ENCODE assay signal across 8 mouse cellular contexts in genomic region chr3:79575576-79576467, GRCm38 (mm10). TPM values are rescaled to one million over a fixed set of nuclear protein-coding genes. Genes with fewer than 3 reads are reported as not detected.
DNase-seq lines count a peak whose midpoint lies in the region; ATAC-seq and TF ChIP-seq lines count a peak whose summit lies in the region.

No protein-coding gene starts in this region.

- H3K4me1 ChIP-seq in liver, embryonic 12.5 days, result peaks cover 78% of the 10 kb centered on the region
- H3K4me1 ChIP-seq in liver, postnatal 0 days (ENCODE audit: insufficient read depth), result peaks cover 14% of the 10 kb centered on the region
- H3K4me1 ChIP-seq in forebrain, embryonic 14.5 days (ENCODE audit: control insufficient read depth, insufficient read depth, low read length), result no peaks in the 10 kb centered on the region; the same call in 1 of the 2 replicates
- H3K4me1 ChIP-seq in midbrain, postnatal 0 days (ENCODE audit: insufficient read depth, low read length), result no peaks in the 10 kb centered on the region
- no peaks in the 10 kb centered on the region for H3K4me1 ChIP-seq in thymus, adult 2 months (replicated peaks; ENCODE audit: control insufficient read depth, insufficient read depth, low read length)

- H3K36me3 ChIP-seq in liver, embryonic 12.5 days, result no peaks in the 10 kb centered on the region
- H3K36me3 ChIP-seq in liver, postnatal 0 days (replicated peaks; ENCODE audit: insufficient read depth, low read length), result no peaks in the 10 kb centered on the region
- H3K36me3 ChIP-seq in forebrain, embryonic 14.5 days (ENCODE audit: control insufficient read depth, insufficient read depth, low read length), result no peaks in the 10 kb centered on the region
- no peaks in the 10 kb centered on the region for H3K36me3 ChIP-seq in midbrain, postnatal 0 days (ENCODE audit: insufficient read depth, low read length)
- no peaks in the 10 kb centered on the region for H3K36me3 ChIP-seq in thymus, adult 2 months (ENCODE audit: control insufficient read depth, insufficient read depth, low read length)

- no peaks in the 10 kb centered on the region for H3K9me3 ChIP-seq in liver, embryonic 12.5 days (replicated peaks)
- no peaks in the 10 kb centered on the region for H3K9me3 ChIP-seq in liver, postnatal 0 days (ENCODE audit: low read length)
- H3K9me3 ChIP-seq in forebrain, embryonic 14.5 days (replicated peaks; ENCODE audit: control insufficient read depth, low read length), result no peaks in the 10 kb centered on the region
- H3K9me3 ChIP-seq in midbrain, postnatal 0 days (ENCODE audit: low read length), result no peaks in the 10 kb centered on the region

- H3K4me2 ChIP-seq in liver, embryonic 12.5 days, result peak overlapping the region; percentile 24; the same call in 1 of the 2 replicates
- H3K4me2 ChIP-seq in liver, postnatal 0 days (ENCODE audit: low read depth, low read length), result no peak overlapping the region
- no peak overlapping the region for H3K4me2 ChIP-seq in forebrain, embryonic 14.5 days (ENCODE audit: low read length)
- H3K4me2 ChIP-seq in midbrain, postnatal 0 days (ENCODE audit: low read depth, low read length, poor library complexity, severe bottlenecking), result peak overlapping the region; percentile 20

- no peaks in the 10 kb centered on the region for H3K27me3 ChIP-seq in liver, embryonic 12.5 days (replicated peaks)
- H3K27me3 ChIP-seq in liver, postnatal 0 days (ENCODE audit: insufficient read depth, low read length), result no peaks in the 10 kb centered on the region
- H3K27me3 ChIP-seq in forebrain, embryonic 14.5 days (replicated peaks; ENCODE audit: control insufficient read depth, insufficient read depth, low read length), result no peaks in the 10 kb centered on the region
- H3K27me3 ChIP-seq in midbrain, postnatal 0 days (ENCODE audit: insufficient read depth, low read length), result no peaks in the 10 kb centered on the region
- no peaks in the 10 kb centered on the region for H3K27me3 ChIP-seq in thymus, adult 2 months (ENCODE audit: control insufficient read depth, insufficient read depth, low read length)

- no peak overlapping the region for H3K4me3 ChIP-seq in liver, embryonic 12.5 days
- H3K4me3 ChIP-seq in liver, postnatal 0 days (ENCODE audit: low read depth, low read length), result no peak overlapping the region
- no peak overlapping the region for H3K4me3 ChIP-seq in forebrain, embryonic 14.5 days (ENCODE audit: low read depth, low read length)
- no peak overlapping the region for H3K4me3 ChIP-seq in midbrain, postnatal 0 days (ENCODE audit: low read depth, low read length)
- no peak overlapping the region for H3K4me3 ChIP-seq in thymus, adult 2 months (ENCODE audit: control insufficient read depth, insufficient read depth, low read length)

- TF ChIP-seq POLR2A in thymus, adult 2 months (IDR thresholded peaks at IDR 0.05; ENCODE audit: control insufficient read depth, extremely low read depth, insufficient read depth, low read length, poor library complexity), result no peak

- ATAC-seq in liver, embryonic 12.5 days, result no peak
- ATAC-seq in liver, postnatal 0 days, result no peak
- ATAC-seq in forebrain, embryonic 14.5 days, result peak; percentile 82
- ATAC-seq in midbrain, postnatal 0 days (ENCODE audit: low FRiP score), result peak; percentile 82

- no peak for DNase-seq in liver, postnatal 0 days
- peak; percentile 84 for DNase-seq in forebrain, embryonic 14.5 days (ENCODE audit: low spot score)
- DNase-seq in kidney, postnatal 14 days, result peak; percentile 70
- DNase-seq in midbrain, postnatal 0 days (ENCODE audit: low spot score), result peak; percentile 66
- no peak for DNase-seq in thymus, adult 2 months
- no peak for DNase-seq in cerebellum, postnatal 25 days
- no peak for DNase-seq in thymus, postnatal 10 days (ENCODE audit: low spot score in 2 of 2)

- TF ChIP-seq CTCF in liver, postnatal 0 days (IDR thresholded peaks at IDR 0.05; ENCODE audit: low read depth), result no peak
- no peak for TF ChIP-seq CTCF in midbrain, postnatal 0 days (IDR thresholded peaks at IDR 0.05)
- no peak for TF ChIP-seq CTCF in thymus, adult 2 months (IDR thresholded peaks at IDR 0.05; ENCODE audit: borderline replicate concordance, control insufficient read depth, extremely low read depth, insufficient read depth, low read length, poor library complexity)

- 57% methylated on average over 10 of the region's 10 CpGs for WGBS in liver, embryonic 12.5 days (ENCODE audit: insufficient replicate concordance)
- 55% methylated on average over 10 of the region's 10 CpGs for WGBS in liver, postnatal 0 days (ENCODE audit: insufficient replicate concordance)
- WGBS in forebrain, embryonic 14.5 days, result 12% methylated on average over 10 of the region's 10 CpGs
- 13% methylated on average over 10 of the region's 10 CpGs for WGBS in midbrain, postnatal 0 days
- 83% methylated on average over 10 of the region's 10 CpGs for WGBS in thymus, adult 2 months

- no peak for TF ChIP-seq EP300 in liver, postnatal 0 days (IDR thresholded peaks at IDR 0.05; ENCODE audit: low read depth)

- no peak overlapping the region for H3K9ac ChIP-seq in liver, embryonic 12.5 days
- H3K9ac ChIP-seq in liver, postnatal 0 days (replicated peaks), result no peak overlapping the region
- no peak overlapping the region for H3K9ac ChIP-seq in forebrain, embryonic 14.5 days (ENCODE audit: low read length)
- H3K9ac ChIP-seq in midbrain, postnatal 0 days (replicated peaks; ENCODE audit: low read length, poor library complexity, severe bottlenecking), result no peak overlapping the region

- H3K27ac ChIP-seq in liver, embryonic 12.5 days, result peak overlapping the region; percentile 93
- no peak overlapping the region for H3K27ac ChIP-seq in liver, postnatal 0 days (ENCODE audit: low read depth)
- H3K27ac ChIP-seq in forebrain, embryonic 14.5 days (ENCODE audit: low read depth, low read length), result peak overlapping the region; percentile 23; the same call in 1 of the 2 replicates
- H3K27ac ChIP-seq in midbrain, postnatal 0 days (ENCODE audit: low read depth, low read length), result no peak overlapping the region
- H3K27ac ChIP-seq in thymus, adult 2 months (ENCODE audit: control insufficient read depth, insufficient read depth, low read length), result no peak overlapping the region

RNA-seq across cellular contexts. Expression of gene Fnip2, which starts 8.2 kb away (rescaled TPM):
- polyA plus RNA-seq in liver, embryonic 12.5 days (2016; fragmentation: Nextera tagmentation; extraction: Ambion mirVana), result 8.0 and 8.3 TPM in 2 replicates
- polyA plus RNA-seq in liver, postnatal 0 days (2015; fragmentation: Nextera tagmentation; extraction: Ambion mirVana), result 2.4 and 3.0 TPM in 2 replicates
- 3.0 and 3.6 TPM in 2 replicates for polyA plus RNA-seq in forebrain, embryonic 14.5 days (2014; fragmentation: Nextera tagmentation; extraction: Ambion mirVana)
- 30.3 and 35.7 TPM in 2 replicates for total RNA-seq in midbrain, postnatal 0 days (2014; rRNA removed)
- 5.2 and 6.9 TPM in 2 replicates for polyA plus RNA-seq in midbrain, postnatal 0 days (2015; fragmentation: Nextera tagmentation; extraction: Ambion mirVana)
- polyA plus RNA-seq in thymus, adult 2 months (2012; rRNA removed), result 2.3 and 2.7 TPM in 2 replicates

RNA-seq across cellular contexts. Expression of gene Ppid, which starts 15.3 kb away (rescaled TPM):
- 208 and 214 TPM in 2 replicates for polyA plus RNA-seq in liver, embryonic 12.5 days (2016; fragmentation: Nextera tagmentation; extraction: Ambion mirVana)
- polyA plus RNA-seq in liver, postnatal 0 days (2015; fragmentation: Nextera tagmentation; extraction: Ambion mirVana), result 31.5 and 36.6 TPM in 2 replicates
- 163 and 176 TPM in 2 replicates for polyA plus RNA-seq in forebrain, embryonic 14.5 days (2014; fragmentation: Nextera tagmentation; extraction: Ambion mirVana)
- 67.6 and 68.4 TPM in 2 replicates for total RNA-seq in midbrain, postnatal 0 days (2014; rRNA removed)
- polyA plus RNA-seq in midbrain, postnatal 0 days (2015; fragmentation: Nextera tagmentation; extraction: Ambion mirVana), result 121 and 123 TPM in 2 replicates
- polyA plus RNA-seq in thymus, adult 2 months (2012; rRNA removed), result 14.5 and 15.6 TPM in 2 replicates

RNA-seq across cellular contexts. Expression of gene 4930579G24Rik, which starts 53.1 kb away (rescaled TPM):
- 23.7 and 23.8 TPM in 2 replicates for polyA plus RNA-seq in liver, embryonic 12.5 days (2016; fragmentation: Nextera tagmentation; extraction: Ambion mirVana)
- 8.7 and 9.6 TPM in 2 replicates for polyA plus RNA-seq in liver, postnatal 0 days (2015; fragmentation: Nextera tagmentation; extraction: Ambion mirVana)
- polyA plus RNA-seq in forebrain, embryonic 14.5 days (2014; fragmentation: Nextera tagmentation; extraction: Ambion mirVana), result 10.4 and 11.0 TPM in 2 replicates
- total RNA-seq in midbrain, postnatal 0 days (2014; rRNA removed), result 3.3 and 5.4 TPM in 2 replicates
- 2.7 and 3.7 TPM in 2 replicates for polyA plus RNA-seq in midbrain, postnatal 0 days (2015; fragmentation: Nextera tagmentation; extraction: Ambion mirVana)
- polyA plus RNA-seq in thymus, adult 2 months (2012; rRNA removed), result 8.6 and 12.8 TPM in 2 replicates

RNA-seq across cellular contexts. Expression of gene Etfdh, which starts 53.5 kb away (rescaled TPM):
- 39.2 and 41.1 TPM in 2 replicates for polyA plus RNA-seq in liver, embryonic 12.5 days (2016; fragmentation: Nextera tagmentation; extraction: Ambion mirVana)
- 215 and 239 TPM in 2 replicates for polyA plus RNA-seq in liver, postnatal 0 days (2015; fragmentation: Nextera tagmentation; extraction: Ambion mirVana)
- 47.2 and 47.7 TPM in 2 replicates for polyA plus RNA-seq in forebrain, embryonic 14.5 days (2014; fragmentation: Nextera tagmentation; extraction: Ambion mirVana)
- 21.8 and 26.7 TPM in 2 replicates for total RNA-seq in midbrain, postnatal 0 days (2014; rRNA removed)
- polyA plus RNA-seq in midbrain, postnatal 0 days (2015; fragmentation: Nextera tagmentation; extraction: Ambion mirVana), result 36.0 and 38.9 TPM in 2 replicates
- 51.4 and 61.3 TPM in 2 replicates for polyA plus RNA-seq in thymus, adult 2 months (2012; rRNA removed)

Comparison
In these comparisons a context has a peak if more than half of its experiments do, and no peak if none do; other contexts are left out.
1. H3K27ac ChIP-seq: peak in liver, embryonic 12.5 days (single experiment) and forebrain, embryonic 14.5 days (single experiment); none in liver, postnatal 0 days (single experiment), midbrain, postnatal 0 days (single experiment) and thymus, adult 2 months (single experiment).
2. H3K4me2 ChIP-seq: peak in liver, embryonic 12.5 days (single experiment) and midbrain, postnatal 0 days (single experiment); none in liver, postnatal 0 days (single experiment) and forebrain, embryonic 14.5 days (single experiment).
3. ATAC-seq: peak in forebrain, embryonic 14.5 days (single experiment) and midbrain, postnatal 0 days (single experiment); none in liver, embryonic 12.5 days (single experiment) and liver, postnatal 0 days (single experiment).
4. DNase-seq: peak in forebrain, embryonic 14.5 days (single experiment), kidney, postnatal 14 days (single experiment) and midbrain, postnatal 0 days (single experiment); none in liver, postnatal 0 days (single experiment), thymus, adult 2 months (single experiment), cerebellum, postnatal 25 days (0 of 2) and thymus, postnatal 10 days (0 of 2).